Mouse (Mus musculus) heart, embryonic 12.5 days (tissue): Measurements from ENCODE around the gene Hemk1. TPM values are rescaled to one million over a fixed set of nuclear protein-coding genes. Genes with fewer than 3 reads are reported as not detected.
A peak's percentile ranks its signal among the peaks of the same experiment; 100 is the strongest.

ENCODE experiments used
- ATAC-seq: fragments of 200-750 bp; cut with Nextera tagmentation; 2 replicates; pipeline ENCODE4 v1.8.0; 2017; ENCODE audit warnings: moderate TSS enrichment, moderate library complexity; ENCODE audit not compliant: insufficient number of reproducible peaks, low FRiP score
- H3K27ac ChIP-seq: fragments of 300-500 bp; sonication (generic); 2 replicates; pipeline ENCODE4 v1.5.1; 2016; ENCODE audit warnings: mild to moderate bottlenecking, moderate library complexity; ENCODE audit not compliant: poor library complexity, severe bottlenecking
- H3K27me3 ChIP-seq: fragments of 300-500 bp; sonication (generic); replicated peaks from 2 replicates; pipeline ENCODE4 v1.6.1; 2016; ENCODE audit warnings: mild to moderate bottlenecking, moderate library complexity
- H3K36me3 ChIP-seq: fragments of 300-500 bp; sonication (generic); 2 replicates; pipeline ENCODE4 v1.6.1; 2016; ENCODE audit warnings: mild to moderate bottlenecking, moderate library complexity
- H3K4me1 ChIP-seq: fragments of 300-500 bp; sonication (generic); replicated peaks from 2 replicates; pipeline ENCODE4 v1.6.1; 2016; ENCODE audit warnings: mild to moderate bottlenecking
- H3K4me2 ChIP-seq: fragments of 300-500 bp; sonication (generic); 2 replicates; pipeline ENCODE4 v1.6.1; 2016; ENCODE audit warnings: mild to moderate bottlenecking, moderate library complexity
- H3K4me3 ChIP-seq: fragments of 300-500 bp; sonication (generic); 2 replicates; pipeline ENCODE4 v1.5.1; 2016; ENCODE audit warnings: mild to moderate bottlenecking
- H3K9ac ChIP-seq: fragments of 300-500 bp; sonication (generic); 2 replicates; pipeline ENCODE4 v1.6.1; 2016; ENCODE audit warnings: mild to moderate bottlenecking, moderate library complexity
- H3K9me3 ChIP-seq: fragments of 300-500 bp; sonication (generic); replicated peaks from 2 replicates; pipeline ENCODE4 v1.6.1; 2016; ENCODE audit warnings: mild to moderate bottlenecking, moderate library complexity
- WGBS: fragments of 180-500 bp; shearing (Covaris S2); methylation state at CpG from one replicate; pipeline ENCODE4 v1.1.7; 2016; 5-methylcytosine and 5-hydroxymethylcytosine counted together
- polyA plus RNA-seq: library from polyadenylated mRNA; unstranded; fragments of >200 nt; fragmentation: Nextera tagmentation; extraction: Ambion mirVana; gene quantifications from 2 replicates; pipeline ENCODE4 v1.2.1, GENCODE M21; 2016

Hemk1 gene
- polyA plus RNA-seq, 1 experiment from 2014 or later: 11.4 TPM

DNA sequence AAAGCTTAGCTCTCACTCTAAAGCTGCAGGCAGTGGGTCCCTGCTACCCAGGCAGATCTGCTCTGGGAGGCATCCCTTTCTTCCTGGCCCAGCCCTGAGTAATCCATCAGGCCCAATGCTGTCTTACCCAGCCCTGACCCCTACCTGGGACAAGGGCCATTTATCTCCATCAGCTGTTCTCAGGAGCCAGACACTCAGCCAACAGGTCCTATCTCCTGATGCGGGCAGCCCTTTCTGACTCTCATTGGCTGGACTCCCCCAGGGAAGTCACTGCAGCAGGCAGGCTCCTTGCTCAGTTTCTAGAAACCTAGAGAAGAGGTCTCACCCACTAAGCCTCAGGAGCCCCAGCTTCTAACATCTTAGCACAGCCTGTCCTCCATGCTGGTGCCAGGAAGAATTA is 30.2 kb upstream of the Hemk1 start:
- Histone ChIP-seq H3K4me2 (no peak overlapping the region), H3K27ac (no peak overlapping the region), H3K4me3 (no peak overlapping the region), H3K9me3 (no peaks in the 10 kb centered on the region), H3K9ac (no peak overlapping the region), H3K4me1 (peaks cover 50% of the 10 kb centered on the region), H3K36me3 (no peaks in the 10 kb centered on the region), H3K27me3 (no peaks in the 10 kb centered on the region)
- ATAC-seq: no peak
- 63% methylated on average over 1 of the region's 1 CpGs for WGBS

DNA sequence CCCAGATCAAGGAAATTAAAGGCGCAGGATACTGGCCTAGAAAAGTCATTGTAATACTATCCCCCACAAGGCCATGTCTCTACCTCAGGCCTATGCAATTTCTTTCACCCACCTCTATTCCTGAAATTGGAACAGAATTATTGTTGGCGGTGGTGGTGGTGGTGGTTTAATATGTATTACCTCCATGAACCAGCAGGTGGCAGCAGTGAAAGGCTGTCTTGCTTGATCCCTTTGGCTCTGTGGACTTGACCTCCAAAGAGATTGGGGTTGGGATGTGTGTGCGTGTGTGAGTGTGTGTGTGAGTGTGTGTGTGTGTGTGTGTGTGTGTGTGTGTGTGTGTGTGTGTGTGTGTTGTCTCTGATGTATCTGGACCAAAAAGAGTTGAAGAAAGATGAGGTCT is 28.5 kb upstream of the Hemk1 start:
- H3K4me2 ChIP-seq: no peak overlapping the region
- no peaks in the 10 kb centered on the region for H3K27me3 ChIP-seq
- H3K4me3 ChIP-seq: no peak overlapping the region
- WGBS: 12% methylated on average over 3 of the region's 3 CpGs
- peaks cover 46% of the 10 kb centered on the region for H3K4me1 ChIP-seq
- H3K27ac ChIP-seq: no peak overlapping the region
- ATAC-seq: no peak
- H3K9me3 ChIP-seq: no peaks in the 10 kb centered on the region
- H3K36me3 ChIP-seq: no peaks in the 10 kb centered on the region
- no peak overlapping the region for H3K9ac ChIP-seq

DNA sequence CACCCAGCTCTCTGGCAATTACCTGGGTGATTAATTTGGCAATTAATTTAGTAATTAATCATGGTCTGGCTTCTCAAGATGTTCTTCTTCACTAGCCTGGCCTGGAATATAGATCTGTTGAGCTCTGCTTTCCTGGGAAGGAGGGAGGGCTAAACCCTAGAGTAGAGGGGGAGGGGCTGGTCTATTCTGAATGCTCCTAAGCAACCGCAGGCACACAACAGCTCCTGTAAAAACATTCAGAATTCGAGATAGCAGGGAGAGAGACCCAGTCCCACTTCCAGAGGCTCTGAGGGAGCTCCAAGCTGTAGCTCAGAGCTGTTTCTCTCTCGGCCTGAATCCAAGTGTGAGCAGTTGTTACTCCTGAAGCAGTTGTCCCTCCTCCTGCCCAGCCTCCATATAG is 22.8 kb upstream of the Hemk1 start:
- no peaks in the 10 kb centered on the region for H3K9me3 ChIP-seq
- H3K9ac ChIP-seq: peak overlapping the region; percentile 42; the same call in 1 of the 2 replicates
- H3K4me2 ChIP-seq: peak overlapping the region; percentile 32
- WGBS: 4% methylated on average over 3 of the region's 3 CpGs
- ATAC-seq: peak; percentile 68; the same call in 1 of the 2 replicates
- peaks cover 31% of the 10 kb centered on the region for H3K4me1 ChIP-seq
- 0 out of 2 replicates have a peak, but pooled peaks cover 5% of the 10 kb centered on the region for H3K27me3 ChIP-seq
- H3K27ac ChIP-seq: peak overlapping the region; percentile 76
- H3K36me3 ChIP-seq: no peaks in the 10 kb centered on the region
- H3K4me3 ChIP-seq: no peak overlapping the region

DNA sequence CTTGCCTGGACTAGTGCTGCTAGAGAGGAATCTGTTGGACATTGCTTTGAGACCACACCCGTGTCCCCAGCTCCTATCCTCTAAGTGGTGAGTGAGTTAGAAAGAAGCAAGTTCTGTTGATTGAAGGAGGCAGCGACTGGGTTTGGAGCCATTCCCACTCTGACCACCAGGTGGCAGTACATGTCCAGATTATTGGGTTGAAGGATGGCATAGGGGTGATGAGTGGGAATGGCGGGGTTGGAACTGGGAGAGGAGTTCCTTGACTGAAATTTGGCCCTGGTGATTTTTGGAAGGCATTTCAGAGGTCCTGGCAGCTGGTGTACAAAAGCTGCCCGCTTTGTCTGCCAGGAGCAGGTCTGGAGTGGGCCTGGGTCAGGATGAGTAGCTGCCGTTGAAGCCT is 19.5 kb upstream of the Hemk1 start:
- H3K36me3 ChIP-seq: no peaks in the 10 kb centered on the region
- ATAC-seq: no peak
- WGBS: 26% methylated on average over 5 of the region's 5 CpGs
- peaks cover 31% of the 10 kb centered on the region for H3K4me1 ChIP-seq
- no peaks in the 10 kb centered on the region for H3K9me3 ChIP-seq
- H3K4me3 ChIP-seq: no peak overlapping the region
- H3K4me2 ChIP-seq: no peak overlapping the region
- no peak overlapping the region for H3K9ac ChIP-seq
- no peak overlapping the region for H3K27ac ChIP-seq
- H3K27me3 ChIP-seq: peaks cover 17% of the 10 kb centered on the region; the same call in 1 of the 2 replicates

DNA sequence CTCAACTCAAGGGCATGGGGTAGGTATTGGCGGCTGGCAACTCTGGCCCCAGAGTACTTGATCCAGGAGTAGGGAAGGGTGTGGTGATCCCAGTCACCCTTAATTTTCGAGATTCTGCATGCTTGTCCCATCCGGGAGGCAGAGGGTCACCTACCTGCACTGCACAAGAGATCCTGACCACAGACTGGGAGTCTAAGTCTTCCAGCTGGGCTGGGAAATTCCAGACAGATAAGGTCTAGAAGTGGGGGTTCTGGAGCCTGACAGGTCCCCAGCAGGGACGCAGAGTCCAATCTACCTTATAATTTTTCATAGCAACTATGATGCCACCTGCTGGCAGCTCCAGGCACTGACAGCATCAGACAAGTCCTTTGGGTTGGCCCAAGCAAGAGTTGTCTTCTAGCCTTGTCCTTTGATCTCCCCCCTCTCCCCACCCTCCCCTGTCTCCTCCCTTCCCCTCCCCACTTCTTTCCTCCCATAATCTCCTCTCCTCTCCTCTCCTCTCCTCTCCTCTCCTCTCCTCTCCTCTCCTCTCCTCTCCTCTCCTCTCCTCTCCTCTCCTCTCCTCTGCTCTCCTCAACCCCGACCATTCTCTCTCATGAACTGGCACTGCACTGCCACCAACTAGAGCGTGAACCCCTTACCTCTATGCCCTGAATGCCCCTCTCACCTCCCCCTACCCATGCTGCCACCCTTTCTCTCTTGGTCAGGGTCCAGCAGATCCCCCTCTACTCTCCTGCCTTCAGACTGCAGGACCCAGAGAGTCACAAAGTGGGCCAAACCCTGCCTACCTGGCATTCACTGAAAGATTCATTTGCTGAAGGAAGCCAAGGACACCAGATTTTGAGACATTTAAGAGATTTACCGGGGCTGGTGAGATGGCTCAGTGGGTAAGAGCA is 18.0 kb upstream of the Hemk1 start:
- no peaks in the 10 kb centered on the region for H3K36me3 ChIP-seq
- no peak overlapping the region for H3K27ac ChIP-seq
- 47% methylated on average over 7 of the region's 7 CpGs for WGBS
- peaks cover 19% of the 10 kb centered on the region for H3K4me1 ChIP-seq
- ATAC-seq: no peak
- no peaks in the 10 kb centered on the region for H3K9me3 ChIP-seq
- H3K27me3 ChIP-seq: peaks cover 29% of the 10 kb centered on the region; the same call in 1 of the 2 replicates
- no peak overlapping the region for H3K4me3 ChIP-seq
- H3K4me2 ChIP-seq: no peak overlapping the region
- no peak overlapping the region for H3K9ac ChIP-seq

DNA sequence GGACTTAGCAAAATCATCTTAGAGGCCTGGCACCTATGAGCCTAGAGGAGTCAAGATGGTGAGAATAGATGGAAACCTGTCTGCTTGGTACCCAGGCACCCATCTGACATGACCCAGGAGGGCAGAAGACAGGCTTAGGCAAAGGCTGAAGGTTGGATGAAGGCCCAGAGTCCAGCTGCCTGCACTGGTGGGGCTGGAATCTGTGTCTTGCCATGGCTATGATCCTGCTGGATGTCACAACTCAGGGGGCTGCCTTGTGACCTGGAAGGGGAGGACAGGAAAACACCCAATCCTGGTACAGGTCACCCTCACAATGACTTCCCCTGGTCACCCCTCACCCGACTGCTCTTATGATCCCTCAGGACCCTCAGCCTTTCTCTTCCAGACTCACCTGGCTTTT is 16.7 kb upstream of the Hemk1 start:
- Histone ChIP-seq H3K36me3 (no peaks in the 10 kb centered on the region), H3K27me3 (peaks cover 29% of the 10 kb centered on the region; the same call in 1 of the 2 replicates), H3K9ac (no peak overlapping the region), H3K9me3 (no peaks in the 10 kb centered on the region), H3K4me2 (no peak overlapping the region), H3K4me3 (no peak overlapping the region), H3K27ac (no peak overlapping the region), H3K4me1 (peaks cover 9% of the 10 kb centered on the region; the same call in 1 of the 2 replicates)
- no peak for ATAC-seq
- WGBS: 63% methylated on average over 1 of the region's 1 CpGs

DNA sequence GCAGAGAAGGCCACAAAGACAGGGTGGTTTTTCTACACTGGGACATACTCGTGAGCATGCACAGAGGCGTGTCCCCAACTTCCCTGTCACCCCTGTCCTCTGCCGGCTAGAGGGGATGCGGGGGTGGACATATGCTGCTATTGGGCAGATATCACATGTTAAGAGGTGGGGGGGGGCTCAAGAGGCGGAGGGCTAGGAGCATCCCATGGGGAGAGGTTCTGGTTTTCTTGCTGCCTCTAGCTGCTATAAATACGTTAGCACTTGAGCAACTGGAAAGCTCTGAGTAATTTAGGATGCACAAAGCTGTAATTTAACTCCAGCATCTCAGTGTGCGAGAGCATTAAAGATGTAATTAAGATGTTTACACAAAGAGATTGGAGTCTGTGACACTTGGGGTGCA is 11.2 kb upstream of the Hemk1 start:
- Histone ChIP-seq H3K9me3 (no peaks in the 10 kb centered on the region), H3K4me2 (no peak overlapping the region), H3K4me1 (no peaks in the 10 kb centered on the region), H3K27ac (no peak overlapping the region), H3K9ac (no peak overlapping the region), H3K27me3 (peaks cover 33% of the 10 kb centered on the region), H3K4me3 (no peak overlapping the region), H3K36me3 (no peaks in the 10 kb centered on the region)
- ATAC-seq: no peak
- 61% methylated on average over 7 of the region's 7 CpGs for WGBS

DNA sequence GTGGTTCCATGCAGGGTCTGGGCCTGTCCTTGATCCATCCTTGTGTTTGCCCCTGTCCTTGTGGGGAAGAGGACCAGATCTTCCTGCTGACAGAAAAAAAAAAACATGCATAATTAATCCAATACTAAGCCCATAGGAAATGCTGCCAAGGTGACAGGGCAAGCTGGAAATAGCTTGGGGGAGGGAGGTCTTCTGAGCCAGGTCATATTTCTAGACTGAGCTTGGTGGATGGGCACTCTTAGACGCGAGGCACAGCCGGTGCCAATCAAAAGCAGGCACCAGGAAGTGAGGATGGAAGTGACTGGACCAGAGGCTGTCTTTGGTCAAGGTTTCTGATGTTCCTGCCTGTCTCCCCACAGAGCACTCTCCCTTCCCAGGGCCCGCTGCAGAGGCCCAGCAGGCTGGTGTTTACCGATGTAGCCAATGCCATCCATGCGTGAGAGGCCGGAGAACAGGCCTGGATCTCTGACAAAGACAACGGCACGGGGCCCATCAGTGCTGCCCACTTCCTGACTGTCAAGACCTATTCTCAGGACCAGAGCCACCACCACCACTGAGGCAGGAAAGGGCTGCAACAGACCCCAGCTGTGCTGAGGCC is 9.5 kb upstream of the Hemk1 start:
- Histone ChIP-seq H3K27me3 (peaks cover 41% of the 10 kb centered on the region), H3K9me3 (no peaks in the 10 kb centered on the region), H3K9ac (no peak overlapping the region), H3K4me3 (no peak overlapping the region), H3K4me2 (no peak overlapping the region), H3K27ac (no peak overlapping the region), H3K4me1 (no peaks in the 10 kb centered on the region), H3K36me3 (no peaks in the 10 kb centered on the region)
- 73% methylated on average over 9 of the region's 9 CpGs for WGBS
- ATAC-seq: no peak

DNA sequence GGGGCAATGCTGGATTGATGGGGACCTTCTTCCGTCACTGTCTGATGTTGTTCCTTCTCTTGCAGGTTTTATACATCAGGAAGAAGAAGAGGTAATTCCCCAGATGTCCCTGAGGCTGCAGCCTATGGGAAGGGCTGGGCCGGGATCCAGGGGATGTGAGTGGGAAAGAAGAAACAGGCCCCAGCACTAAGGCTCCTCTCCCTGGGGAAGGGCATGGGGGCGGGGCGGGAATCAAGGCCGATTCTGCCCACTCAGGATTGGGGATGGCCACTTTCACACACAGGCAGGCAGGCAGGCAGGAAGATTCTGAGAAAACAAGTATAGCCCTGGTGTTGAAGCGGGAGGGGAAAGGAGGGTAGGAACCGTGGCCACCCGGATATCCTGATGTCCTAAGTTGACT is 7.9 kb upstream of the Hemk1 start:
- 77% methylated on average over 8 of the region's 8 CpGs for WGBS
- H3K4me2 ChIP-seq: no peak overlapping the region

DNA sequence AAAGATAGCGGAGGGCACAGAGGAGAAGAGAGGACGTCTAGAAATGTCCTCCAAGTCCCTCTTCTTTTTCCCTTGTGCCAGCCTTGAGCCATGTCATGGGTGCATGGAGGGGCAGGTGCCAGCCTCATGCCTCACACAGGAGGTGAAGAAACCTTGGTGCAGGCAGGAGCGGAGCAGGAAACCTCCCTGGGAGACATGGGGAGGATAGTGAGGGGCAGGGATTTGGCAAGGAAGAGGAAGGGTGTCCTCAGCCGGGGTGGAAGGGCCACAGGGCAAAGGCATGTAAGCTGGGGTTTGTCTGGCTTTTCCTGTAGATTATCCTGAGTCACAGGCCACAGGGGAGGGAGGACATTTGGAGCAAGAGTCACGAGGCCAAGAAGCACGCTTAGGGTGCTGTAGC is 5.9 kb upstream of the Hemk1 start:
- Histone ChIP-seq H3K9ac (no peak overlapping the region), H3K27me3 (peaks cover 43% of the 10 kb centered on the region), H3K4me2 (no peak overlapping the region), H3K4me3 (no peak overlapping the region), H3K4me1 (peaks cover 4% of the 10 kb centered on the region; the same call in 1 of the 2 replicates), H3K9me3 (no peaks in the 10 kb centered on the region), H3K27ac (no peak overlapping the region), H3K36me3 (no peaks in the 10 kb centered on the region)
- WGBS: 53% methylated on average over 6 of the region's 6 CpGs
- no peak for ATAC-seq

More for the DNA sequence above, 7.9 kb upstream of the Hemk1 start:
- no peak overlapping the region for H3K9ac ChIP-seq
- H3K27ac ChIP-seq: no peak overlapping the region
- peaks cover under 1% of the 10 kb centered on the region; the same call in 1 of the 2 replicates for H3K4me1 ChIP-seq
- H3K4me3 ChIP-seq: no peak overlapping the region
- no peaks in the 10 kb centered on the region for H3K9me3 ChIP-seq
- no peaks in the 10 kb centered on the region for H3K36me3 ChIP-seq
- no peak for ATAC-seq
- H3K27me3 ChIP-seq: peaks cover 45% of the 10 kb centered on the region

DNA sequence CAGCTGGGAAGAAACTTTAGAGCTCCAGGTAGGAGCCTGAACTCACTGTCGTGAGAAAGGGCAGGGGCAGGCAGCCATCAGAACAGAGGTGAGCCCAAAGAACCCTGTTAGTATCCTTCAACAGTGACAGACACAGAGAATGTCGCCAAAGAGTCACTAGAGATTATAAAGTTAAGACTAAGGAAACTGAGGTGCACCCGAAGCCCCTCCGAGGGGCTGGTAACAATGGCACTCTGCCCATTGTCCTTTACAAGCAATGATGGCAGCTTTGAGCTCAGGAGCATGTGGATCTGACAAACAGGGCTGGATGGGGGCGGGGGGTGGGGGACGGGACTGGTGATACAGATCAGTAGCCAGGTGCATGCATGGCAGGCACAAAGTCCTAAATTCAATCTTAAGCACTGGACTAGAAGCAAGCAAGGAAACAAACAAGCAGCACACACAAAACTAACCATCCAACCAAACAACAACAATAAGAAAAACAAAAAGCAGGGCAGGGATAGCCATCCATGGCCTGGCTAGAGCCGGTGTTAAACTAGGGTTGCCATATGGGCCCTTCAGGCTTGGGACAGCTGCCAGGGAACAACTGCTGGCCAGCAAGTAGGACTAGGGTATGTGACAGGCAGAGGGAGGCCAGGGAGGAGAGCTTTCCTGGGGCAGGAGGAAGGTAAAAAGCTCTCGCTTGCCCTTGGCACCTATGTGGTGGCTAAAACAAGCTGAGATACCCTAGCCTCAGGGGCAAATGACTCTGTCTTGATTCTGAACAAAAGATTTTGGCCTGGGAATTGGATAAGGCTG is 5.2 kb upstream of the Hemk1 start:
- no peaks in the 10 kb centered on the region for H3K36me3 ChIP-seq
- H3K4me2 ChIP-seq: no peak overlapping the region
- no peak overlapping the region for H3K4me3 ChIP-seq
- H3K9ac ChIP-seq: no peak overlapping the region
- H3K9me3 ChIP-seq: no peaks in the 10 kb centered on the region
- 63% methylated on average over 8 of the region's 8 CpGs for WGBS
- ATAC-seq: no peak
- H3K4me1 ChIP-seq: peaks cover 9% of the 10 kb centered on the region
- H3K27ac ChIP-seq: no peak overlapping the region
- peaks cover 38% of the 10 kb centered on the region for H3K27me3 ChIP-seq
